Mouse (Mus musculus) neural tube, embryonic 11.5 days (tissue): ENCODE measurements around the gene Nudt16l1. TPM values are rescaled to one million over a fixed set of nuclear protein-coding genes. Genes with fewer than 3 reads are reported as not detected.

Experiments
- ATAC-seq: fragments of 200-750 bp; cut with Nextera tagmentation; 2 replicates; pipeline ENCODE4 v1.8.0; 2017; ENCODE audit warnings: moderate number of reproducible peaks, mild to moderate bottlenecking, moderate TSS enrichment, moderate library complexity; ENCODE audit not compliant: insufficient read depth, low FRiP score, low TSS enrichment
- DNase-seq: peaks from one replicate; pipeline ENCODE4 v3.0.0-alpha.2; 2015; ENCODE audit warnings: low spot score
- H3K27ac ChIP-seq: fragments of 300-500 bp; sonication (generic); 2 replicates; pipeline ENCODE4 v1.5.1; 2014; ENCODE audit warnings: low read depth, mild to moderate bottlenecking, low read length
- H3K27me3 ChIP-seq: fragments of 300-500 bp; sonication (generic); 2 replicates; pipeline ENCODE4 v1.6.1; 2014; ENCODE audit warnings: mild to moderate bottlenecking, low read length, mixed read lengths; ENCODE audit not compliant: control insufficient read depth, insufficient read depth
- H3K36me3 ChIP-seq: fragments of 300-500 bp; sonication (generic); 2 replicates; pipeline ENCODE4 v1.6.1; 2014; ENCODE audit warnings: mild to moderate bottlenecking, low read length, moderate library complexity, mixed read lengths; ENCODE audit not compliant: control insufficient read depth, insufficient read depth
- H3K4me1 ChIP-seq: fragments of 300-500 bp; sonication (generic); 2 replicates; pipeline ENCODE4 v1.6.1; 2014; ENCODE audit warnings: low read length, mixed read lengths; ENCODE audit not compliant: control insufficient read depth, insufficient read depth
- H3K4me2 ChIP-seq: fragments of 300-500 bp; sonication (generic); 2 replicates; pipeline ENCODE4 v1.6.1; 2014; ENCODE audit warnings: low read depth, mild to moderate bottlenecking, moderate library complexity
- H3K4me3 ChIP-seq: fragments of 300-500 bp; sonication (generic); 2 replicates; pipeline ENCODE4 v1.5.1; 2014; ENCODE audit warnings: low read depth, low read length
- H3K9ac ChIP-seq: fragments of 300-500 bp; sonication (generic); 2 replicates; pipeline ENCODE4 v1.6.1; 2014; ENCODE audit warnings: mild to moderate bottlenecking, low read length
- H3K9me3 ChIP-seq: fragments of 300-500 bp; sonication (generic); 2 replicates; pipeline ENCODE4 v1.6.1; 2016; ENCODE audit warnings: low read length; ENCODE audit not compliant: control insufficient read depth
- WGBS: fragments of 180-500 bp; shearing (Covaris S2); extraction: QIAGEN DNeasy Blood & Tissue Kit; methylation state at CpG from one replicate; pipeline ENCODE4 v1.1.7; 2014; 5-methylcytosine and 5-hydroxymethylcytosine counted together
- polyA plus RNA-seq: library from polyadenylated mRNA; unstranded; fragments of >200 nt; fragmentation: Nextera tagmentation; extraction: Ambion mirVana; gene quantifications from 2 replicates; pipeline ENCODE4 v1.2.1, GENCODE M21; 2014

Gene Nudt16l1
- polyA plus RNA-seq, 1 experiment from 2014 or later: 141 TPM

- Histone ChIP-seq H3K4me3 (no peak overlapping the region), H3K4me2 (no peak overlapping the region), H3K36me3 (peaks cover 10% of the 10 kb centered on the region; the same call in 1 of the 2 replicates), H3K27me3 (no peaks in the 10 kb centered on the region), H3K27ac (no peak overlapping the region), H3K9ac (no peak overlapping the region), H3K9me3 (no peaks in the 10 kb centered on the region), H3K4me1 (no peaks in the 10 kb centered on the region)
- 91% methylated on average over 3 of the region's 3 CpGs for WGBS
- no peak for ATAC-seq
- DNase-seq: no peak
Observed at GRCm38 (mm10) chr16:4957446-4957845, 18.9 kb downstream of the Nudt16l1 start.

- no peaks in the 10 kb centered on the region for H3K9me3 ChIP-seq
- H3K27ac ChIP-seq: no peak overlapping the region
- peaks cover 5% of the 10 kb centered on the region; the same call in 1 of the 2 replicates for H3K4me1 ChIP-seq
- DNase-seq: no peak
- H3K4me3 ChIP-seq: no peak overlapping the region
- no peaks in the 10 kb centered on the region for H3K27me3 ChIP-seq
- WGBS: 93% methylated on average over 8 of the region's 8 CpGs
- ATAC-seq: no peak
- no peak overlapping the region for H3K4me2 ChIP-seq
- H3K9ac ChIP-seq: no peak overlapping the region
- H3K36me3 ChIP-seq: 0 out of 2 replicates have a peak, but pooled peaks cover 6% of the 10 kb centered on the region
Observed at GRCm38 (mm10) chr16:4960260-4960659, 21.7 kb downstream of the Nudt16l1 start.

DNA sequence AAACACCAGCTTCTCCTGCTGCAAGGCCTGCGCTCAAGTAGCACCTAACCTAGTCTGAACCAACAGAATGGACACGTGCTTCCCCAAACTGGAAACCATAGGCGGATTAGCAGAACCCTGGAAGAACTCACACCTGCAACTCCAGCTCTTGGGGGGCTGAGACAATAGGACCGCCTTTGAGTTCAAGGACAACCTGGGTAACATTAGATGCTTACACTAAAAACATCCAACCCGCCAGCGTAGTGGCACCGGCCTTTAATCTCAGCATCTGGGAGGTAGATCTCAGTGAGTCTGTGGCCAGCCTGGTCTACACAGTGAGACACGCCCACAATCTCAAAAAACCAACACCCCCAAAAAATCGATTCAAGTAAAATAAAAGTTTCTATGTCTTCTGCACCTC is 24.8 kb downstream of the Nudt16l1 start:
- Histone ChIP-seq H3K4me2 (peak overlapping the region; percentile 57), H3K9ac (peak overlapping the region; percentile 66), H3K9me3 (no peaks in the 10 kb centered on the region), H3K27me3 (no peaks in the 10 kb centered on the region), H3K4me3 (peak overlapping the region; percentile 73), H3K4me1 (peaks cover 5% of the 10 kb centered on the region; the same call in 1 of the 2 replicates), H3K27ac (no peak overlapping the region), H3K36me3 (no peaks in the 10 kb centered on the region)
- no peak for DNase-seq
- 50% methylated on average over 9 of the region's 9 CpGs for WGBS
- no peak for ATAC-seq

DNA sequence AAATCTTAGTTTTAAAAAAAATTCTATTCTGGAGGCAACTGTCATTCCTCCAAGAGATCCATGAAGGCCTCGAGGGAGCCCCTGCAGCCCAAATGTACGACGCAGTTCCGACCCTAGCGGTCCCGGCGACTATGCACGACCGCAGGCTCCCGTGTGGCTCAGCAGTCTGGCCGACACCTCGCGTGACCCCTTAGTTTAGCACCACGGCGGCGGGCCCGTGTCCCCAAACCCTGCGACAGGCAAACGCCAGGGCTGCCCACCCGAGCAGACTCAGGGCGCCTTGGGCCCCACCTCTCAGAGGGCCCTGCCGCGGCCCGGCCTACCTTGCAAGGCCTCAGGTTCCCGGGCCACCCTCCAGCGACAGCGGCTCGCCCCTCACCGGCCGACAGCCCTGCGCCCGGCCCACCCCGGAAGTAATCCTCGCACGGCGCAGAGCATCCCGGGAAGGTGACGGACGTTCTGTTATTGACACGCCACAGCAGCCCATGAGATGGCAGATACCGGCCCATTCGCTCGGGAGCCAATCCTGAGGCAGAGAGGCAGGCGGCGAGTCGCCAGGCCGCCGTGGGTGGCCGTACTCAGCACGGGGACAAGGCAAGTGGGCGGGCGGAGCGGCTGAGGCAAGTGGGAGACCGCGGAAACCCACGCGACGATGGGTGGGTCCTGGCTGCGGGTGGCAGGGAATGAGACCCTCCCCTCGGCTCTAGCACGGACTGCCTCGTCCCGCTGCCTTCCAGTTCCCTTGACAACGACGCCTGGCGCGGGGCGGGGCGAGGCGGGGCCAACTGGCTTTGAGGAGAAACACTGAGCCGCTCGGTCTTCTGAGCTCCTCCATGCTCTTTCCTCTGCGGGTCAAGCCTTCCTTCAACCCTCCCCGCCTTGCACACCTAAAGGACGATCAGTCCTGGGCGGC is 25.5 kb downstream of the Nudt16l1 start, which contains the start of gene Anks3:
TSS of gene Anks3 (minus strand) at position 409 of the 913 bp plus-strand sequence.
- no peaks in the 10 kb centered on the region for H3K9me3 ChIP-seq
- ATAC-seq (peak; percentile 98), DNase-seq (peak; percentile 96)
- peak within 1 kb of the TSS; percentile 73 for H3K4me3 ChIP-seq
- H3K4me1 ChIP-seq: peaks cover 5% of the 10 kb centered on the region; the same call in 1 of the 2 replicates
- H3K27me3 ChIP-seq: no peaks in the 10 kb centered on the region
- H3K27ac ChIP-seq: peak within 1 kb of the TSS; percentile 58
- H3K4me2 ChIP-seq: peak within 1 kb of the TSS; percentile 57
- WGBS: under 1% methylated on average over 71 of the region's 76 CpGs
- no peaks in the 10 kb centered on the region for H3K36me3 ChIP-seq
- peak within 1 kb of the TSS; percentile 66 for H3K9ac ChIP-seq

DNA sequence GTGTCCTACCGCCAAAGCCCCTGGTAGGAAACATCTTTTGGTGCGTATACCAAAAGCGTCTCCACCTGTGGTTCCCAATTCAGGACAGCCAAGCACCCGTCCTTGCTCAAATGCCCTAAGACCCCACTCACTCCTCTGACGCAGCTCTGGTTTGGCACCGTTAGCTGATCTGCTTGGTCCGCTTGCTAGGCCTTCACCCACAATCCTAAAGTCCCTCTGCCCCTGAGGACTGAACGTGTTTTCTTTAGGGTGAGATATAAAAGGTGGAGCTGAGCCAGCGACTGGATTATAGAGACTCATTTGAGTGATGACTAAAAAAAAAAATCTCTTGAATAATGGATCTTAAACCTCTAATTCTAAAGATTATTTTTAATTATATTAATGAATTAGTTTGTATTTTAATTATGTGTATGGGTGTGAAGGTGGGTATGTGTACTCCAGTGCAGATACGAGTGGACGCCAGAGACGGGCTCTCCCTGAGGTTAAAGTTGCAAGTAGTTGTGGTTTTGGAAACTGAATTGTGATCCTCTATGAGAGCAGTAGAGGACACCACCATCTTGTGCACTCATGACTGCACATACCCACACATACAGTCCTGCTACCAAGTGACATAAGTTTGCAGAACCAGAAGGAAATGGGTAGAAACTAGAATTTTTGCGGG is 26.3 kb downstream of the Nudt16l1 start:
- DNase-seq (no peak), ATAC-seq (no peak)
- Histone ChIP-seq H3K9me3 (no peaks in the 10 kb centered on the region), H3K36me3 (no peaks in the 10 kb centered on the region), H3K9ac (peak overlapping the region; percentile 66), H3K4me1 (peaks cover 5% of the 10 kb centered on the region; the same call in 1 of the 2 replicates), H3K4me2 (peak overlapping the region; percentile 57), H3K27ac (peak overlapping the region; percentile 58), H3K4me3 (peak overlapping the region; percentile 73), H3K27me3 (no peaks in the 10 kb centered on the region)
- 27% methylated on average over 13 of the region's 13 CpGs for WGBS

GRCm38 (mm10) chr16:4965392-4966129 is 27.0 kb downstream of the Nudt16l1 start:
- WGBS: 87% methylated on average over 8 of the region's 8 CpGs
- Histone ChIP-seq H3K27ac (no peak overlapping the region), H3K9me3 (no peaks in the 10 kb centered on the region), H3K4me1 (peaks cover 5% of the 10 kb centered on the region; the same call in 1 of the 2 replicates), H3K36me3 (no peaks in the 10 kb centered on the region), H3K9ac (no peak overlapping the region), H3K4me3 (no peak overlapping the region), H3K4me2 (no peak overlapping the region), H3K27me3 (no peaks in the 10 kb centered on the region)
- ATAC-seq: no peak
- DNase-seq: no peak

- no peak overlapping the region for H3K4me2 ChIP-seq
- no peak overlapping the region for H3K4me3 ChIP-seq
- no peak for ATAC-seq
- no peaks in the 10 kb centered on the region for H3K36me3 ChIP-seq
- H3K27me3 ChIP-seq: no peaks in the 10 kb centered on the region
- H3K27ac ChIP-seq: no peak overlapping the region
- H3K9ac ChIP-seq: no peak overlapping the region
- H3K9me3 ChIP-seq: no peaks in the 10 kb centered on the region
- peaks cover 1% of the 10 kb centered on the region; the same call in 1 of the 2 replicates for H3K4me1 ChIP-seq
- no peak for DNase-seq
- 81% methylated on average over 3 of the region's 3 CpGs for WGBS
Observed at GRCm38 (mm10) chr16:4968426-4968825, 29.9 kb downstream of the Nudt16l1 start.

- H3K27ac ChIP-seq: no peak overlapping the region
- WGBS: 84% methylated on average over 5 of the region's 5 CpGs
- H3K36me3 ChIP-seq: no peaks in the 10 kb centered on the region
- no peak overlapping the region for H3K9ac ChIP-seq
- no peaks in the 10 kb centered on the region for H3K9me3 ChIP-seq
- H3K27me3 ChIP-seq: no peaks in the 10 kb centered on the region
- DNase-seq (no peak), ATAC-seq (no peak)
- no peaks in the 10 kb centered on the region; the same call in 1 of the 2 replicates for H3K4me1 ChIP-seq
- H3K4me2 ChIP-seq: no peak overlapping the region
- H3K4me3 ChIP-seq: no peak overlapping the region
Observed at GRCm38 (mm10) chr16:4969055-4969843, 30.7 kb downstream of the Nudt16l1 start.
